Mouse (Mus musculus) 3T3-L1 (cell line): ENCODE measurements around the gene Nars2.
"Not testable (repeated sequence)": the region's sequence is repeated elsewhere in the genome, so short reads cannot be mapped to it uniquely, and the experiment has no call there.

Experiments used
- DNase-seq: peaks from one replicate; pipeline ENCODE4 v3.0.0-alpha.2; 2015; ENCODE audit warnings: low read depth, low spot score

Nars2 gene

GRCm38 (mm10) chr7:96951281-96952051 is at the start of gene Nars2:
Gene Nars2, plus strand, starts transcription at chr7:96951505.
- DNase-seq, result peak; percentile 96

DNA sequence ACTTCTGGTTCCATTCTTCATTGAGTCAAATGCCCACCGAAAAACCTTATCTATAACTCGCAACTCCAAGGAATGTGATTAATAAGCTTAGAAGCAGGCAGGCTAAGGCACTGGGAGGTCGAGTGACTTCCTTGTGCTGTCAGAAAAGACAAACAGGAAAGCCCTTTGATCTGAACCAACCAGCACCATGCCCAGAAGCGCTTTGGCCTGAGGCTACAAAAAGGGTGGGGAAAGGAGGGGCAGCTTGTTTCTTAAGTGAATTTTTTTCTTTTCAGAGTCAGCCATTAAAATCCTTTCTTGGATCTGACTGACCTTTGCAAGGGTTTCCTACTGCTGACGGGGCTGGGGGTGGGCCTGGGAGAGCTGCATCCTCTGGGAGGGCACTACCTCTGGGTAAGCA is 49.1 kb upstream of the Nars2 start:
- no peak for DNase-seq

- DNase-seq, result no peak
Observed at GRCm38 (mm10) chr7:96903088-96903985, 48.0 kb upstream of the Nars2 start.

DNA sequence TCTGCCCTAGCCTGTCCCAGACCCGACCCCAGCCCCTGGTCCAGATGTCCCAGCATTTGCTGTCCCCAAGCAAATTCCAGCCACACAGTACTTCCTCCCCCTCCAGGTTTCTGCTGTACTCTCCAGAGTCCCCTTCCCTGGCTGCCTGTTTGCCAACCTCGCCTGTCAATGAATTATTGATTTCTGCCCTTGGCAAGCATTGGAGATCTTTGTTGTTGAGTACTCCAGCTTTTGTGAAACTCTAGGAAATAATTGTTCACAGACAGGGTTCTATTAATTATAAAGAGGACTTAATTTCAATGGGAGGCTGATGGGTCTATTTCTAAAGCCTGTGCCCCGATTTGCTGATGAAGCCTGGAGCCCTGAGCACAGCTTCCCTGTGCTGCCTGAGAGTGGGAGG is 46.9 kb upstream of the Nars2 start:
- DNase-seq, result no peak

- DNase-seq, result no peak
Observed at GRCm38 (mm10) chr7:96904936-96905335, 46.4 kb upstream of the Nars2 start.

GRCm38 (mm10) chr7:96905422-96905821 is 45.9 kb upstream of the Nars2 start:
- no peak for DNase-seq

- no peak for DNase-seq
Observed at GRCm38 (mm10) chr7:96906216-96906615, 45.1 kb upstream of the Nars2 start.

DNA sequence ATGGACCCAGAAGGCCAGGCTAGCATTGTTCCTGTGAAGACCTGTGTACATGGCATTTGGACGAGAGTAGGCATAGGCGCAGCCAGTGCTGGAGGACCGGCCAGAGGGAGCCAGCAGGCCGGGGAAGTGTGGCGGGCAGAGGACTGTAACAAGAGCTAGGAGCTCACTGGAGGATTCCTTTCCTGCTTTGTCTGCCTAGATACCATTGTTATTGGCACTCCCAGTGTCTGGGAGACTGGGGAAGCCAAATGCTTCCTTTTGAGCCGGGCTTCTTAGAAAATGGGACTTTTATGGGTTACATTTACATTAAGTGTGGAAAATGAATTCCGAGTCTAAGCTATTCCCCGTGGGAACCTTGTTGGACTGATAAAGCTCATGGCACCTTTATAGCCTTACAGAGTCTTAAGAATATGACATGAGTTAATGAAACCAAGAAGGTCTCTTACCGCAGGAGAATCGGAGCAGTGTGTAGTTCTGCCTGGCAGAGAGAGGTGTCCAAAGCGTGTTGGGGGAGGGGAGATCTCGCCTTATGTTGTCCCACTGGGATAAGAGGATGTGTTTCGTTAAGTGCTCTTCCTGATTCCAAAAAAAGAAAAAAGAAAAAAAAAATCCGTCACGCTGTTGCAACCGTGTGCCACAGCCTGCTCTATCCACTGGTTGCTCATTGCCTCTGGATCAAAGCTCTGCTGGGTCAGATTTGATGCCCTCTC is 43.2 kb upstream of the Nars2 start:
- DNase-seq, result no peak

DNA sequence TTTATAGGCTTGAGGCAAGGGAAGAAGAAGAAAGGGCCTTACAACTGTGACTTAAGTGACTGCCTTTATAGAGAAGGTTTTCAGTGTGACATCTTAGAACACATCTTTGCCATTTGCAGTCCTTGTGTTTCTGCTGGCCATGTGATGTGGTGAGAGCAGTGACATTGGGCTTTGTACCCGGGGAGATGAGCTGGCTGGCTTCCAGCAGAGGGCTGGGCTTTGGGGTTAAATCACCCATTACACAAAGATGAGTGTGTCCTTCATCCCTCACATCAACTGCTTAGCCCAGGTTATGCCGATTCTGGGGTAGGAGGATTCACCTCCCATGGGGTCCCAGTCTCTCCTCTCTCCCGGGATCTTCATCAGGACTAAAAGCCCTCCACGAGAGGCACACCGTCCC is 41.4 kb upstream of the Nars2 start:
- DNase-seq, result peak; percentile 16

DNA sequence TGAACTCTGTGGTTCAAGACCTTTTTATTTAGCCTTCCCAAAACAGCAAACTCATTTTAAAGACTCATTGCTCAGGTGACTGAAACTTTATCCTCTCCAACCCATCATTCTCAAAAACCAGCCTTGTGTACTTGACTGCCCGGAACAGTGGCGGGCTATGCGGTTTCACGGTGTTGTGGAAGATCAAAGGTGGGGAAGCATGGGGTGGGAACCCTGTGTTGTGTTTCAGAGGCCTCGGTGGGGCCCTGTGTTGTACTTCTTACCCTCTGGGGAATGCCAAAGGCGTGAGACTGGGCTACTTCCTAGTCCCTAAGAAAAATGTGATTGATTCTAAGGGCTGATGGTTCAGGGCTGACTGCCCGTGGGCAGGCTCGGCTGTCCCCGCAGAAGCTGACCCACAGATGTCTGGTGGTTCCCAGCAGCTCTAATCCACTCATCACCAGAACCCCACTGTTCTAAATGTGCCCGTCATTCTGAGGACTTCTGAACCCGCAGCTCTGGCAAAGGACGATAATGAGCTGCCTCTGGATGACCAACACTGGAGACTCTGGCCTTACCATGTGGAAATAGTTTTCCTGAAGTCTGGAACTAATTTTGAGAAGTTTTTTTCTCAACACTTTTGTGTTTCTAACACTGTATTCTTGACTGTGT is 40.9 kb upstream of the Nars2 start:
- DNase-seq, result no peak

- DNase-seq, result peak; percentile 86
Observed at GRCm38 (mm10) chr7:96914031-96914430, 37.3 kb upstream of the Nars2 start.

DNA sequence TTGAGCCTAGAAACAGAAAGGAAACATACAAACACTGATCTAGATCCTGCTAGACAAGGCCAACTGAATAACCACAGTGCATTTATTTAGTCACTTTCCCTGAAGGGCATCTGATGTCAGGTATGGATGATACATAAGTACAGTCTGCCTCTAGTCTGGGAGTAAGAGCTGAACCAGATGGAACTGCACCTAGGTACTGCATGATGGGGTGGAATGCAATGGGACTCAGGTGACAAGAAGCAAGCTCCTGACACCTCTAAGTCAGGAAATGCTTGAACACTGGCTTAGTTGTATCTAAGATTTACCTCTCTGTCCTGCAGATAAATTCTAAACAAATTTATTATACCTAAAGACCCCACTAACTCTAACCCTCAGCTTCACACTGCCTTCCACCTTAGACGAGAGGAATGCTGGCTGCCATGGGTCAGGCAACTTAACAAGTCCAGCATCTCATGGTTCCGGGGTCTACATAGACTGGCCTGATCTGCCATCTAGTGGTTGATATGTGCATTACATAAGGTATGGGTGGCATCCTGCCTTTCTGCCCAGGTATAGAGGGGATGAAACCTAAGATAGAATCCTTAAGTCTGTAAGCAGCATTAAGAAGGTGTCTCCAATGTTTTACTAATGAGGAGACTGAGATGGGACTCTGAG is 35.7 kb upstream of the Nars2 start:
- peak; percentile 78 for DNase-seq

- peak; percentile 10 for DNase-seq
Observed at GRCm38 (mm10) chr7:96920447-96921095, 30.7 kb upstream of the Nars2 start.

DNA sequence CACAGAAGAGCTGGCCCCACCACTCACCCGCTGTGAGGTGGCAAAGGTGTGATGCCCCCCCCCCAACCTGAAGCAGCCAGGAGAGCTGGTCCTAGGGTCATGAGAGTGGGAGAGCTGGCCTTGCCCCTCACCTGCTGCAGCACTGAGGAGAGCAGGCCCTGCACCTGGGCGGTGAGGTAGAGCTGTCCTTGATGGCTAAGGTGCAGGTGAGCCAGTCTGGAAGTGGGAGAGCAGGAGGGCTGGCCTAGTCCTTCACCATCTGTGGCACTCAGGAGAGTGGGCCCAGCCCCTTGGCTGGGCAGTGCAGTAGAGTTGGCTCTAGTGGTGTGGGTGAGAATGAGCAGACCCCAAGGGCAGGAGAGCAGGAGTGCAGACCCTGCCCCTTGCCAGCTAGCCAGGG is 28.4 kb upstream of the Nars2 start:
- DNase-seq, result no peak

GRCm38 (mm10) chr7:96943715-96944377 is 7.5 kb upstream of the Nars2 start:
- no peak for DNase-seq

- DNase-seq, result not testable (repeated sequence)
Observed at GRCm38 (mm10) chr7:96946501-96946900, 4.8 kb upstream of the Nars2 start.

GRCm38 (mm10) chr7:96952094-96952493 is 789 bp downstream of the Nars2 start:
- no peak for DNase-seq

DNA sequence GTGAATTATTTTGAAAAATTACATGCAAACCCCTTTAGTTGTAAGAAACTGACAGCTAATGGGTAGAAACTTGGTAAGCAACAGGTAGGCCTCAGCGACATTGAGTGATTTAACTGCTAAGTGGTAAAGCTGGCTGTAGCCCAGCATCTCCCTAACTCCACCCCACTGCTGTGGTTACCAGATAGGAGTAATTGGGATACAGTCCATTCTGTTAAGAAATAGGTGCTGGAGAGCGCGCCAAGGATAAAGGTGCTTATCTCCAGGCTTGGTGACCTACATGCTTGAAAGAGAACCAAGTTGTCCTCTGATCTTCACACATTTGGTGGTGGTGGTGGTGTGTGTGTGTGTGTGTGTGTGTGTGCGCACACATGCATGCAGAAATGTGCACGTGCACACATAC is 7.9 kb downstream of the Nars2 start:
- DNase-seq, result no peak

GRCm38 (mm10) chr7:96967188-96967587 is 15.9 kb downstream of the Nars2 start:
- no peak for DNase-seq

DNA sequence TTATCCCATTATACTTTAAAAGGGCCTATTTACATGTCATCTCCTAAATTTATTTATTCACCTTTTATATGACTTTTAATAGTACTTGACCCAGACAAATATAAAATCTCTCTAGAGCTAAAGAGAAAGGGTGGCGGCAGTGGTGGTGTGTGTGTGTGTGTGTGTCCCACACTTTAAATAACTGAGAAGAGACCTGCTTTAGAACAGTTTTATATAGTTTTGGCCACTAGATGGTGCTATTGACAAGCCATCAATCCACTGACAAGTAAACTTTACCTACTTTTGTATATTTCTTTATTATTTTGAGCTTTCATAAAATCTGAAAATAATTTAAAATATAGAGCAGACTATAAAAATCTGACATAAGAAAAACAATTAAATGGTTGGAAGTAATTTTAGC is 19.1 kb downstream of the Nars2 start:
- DNase-seq, result peak; percentile 76
